Mouse (Mus musculus): ENCODE results near the gene Olfr202. TPM values are rescaled to one million over a fixed set of nuclear protein-coding genes. Genes with fewer than 3 reads are reported as not detected.
"Not testable (repeated sequence)": the region's sequence is repeated elsewhere in the genome, so short reads cannot be mapped to it uniquely, and the experiment has no call there.

Olfr202 gene
- total and polyA plus RNA-seq, 3 experiments: not detected

- H3K9me3 ChIP-seq (replicated peaks): no peaks in the 10 kb centered on the region
- peaks cover 37% of the 10 kb centered on the region for H3K4me1 ChIP-seq (ENCODE audit: insufficient read depth, low read depth, low read length)
- H3K27me3 ChIP-seq (ENCODE audit: insufficient read depth, low read length): no peaks in the 10 kb centered on the region
- no peaks in the 10 kb centered on the region for H3K36me3 ChIP-seq (replicated peaks)
- DNase-seq (ENCODE audit: low spot score) (no peak), ATAC-seq (ENCODE audit: extremely low read depth, insufficient number of reproducible peaks, low FRiP score, poor library complexity, severe bottlenecking) (peak; percentile 89)
- peak overlapping the region; percentile 40; the same call in 1 of the 2 replicates for H3K4me3 ChIP-seq (ENCODE audit: low read depth, low read length)
- TF ChIP-seq GATA1 (IDR thresholded peaks at IDR 0.05; ENCODE audit: borderline replicate concordance, low read length) (no peak), POLR2AphosphoS5 (IDR thresholded peaks at IDR 0.05; ENCODE audit: insufficient replicate concordance, low read depth, low read length) (no peak), TAL1 (conservative IDR thresholded peaks at IDR 0.05; ENCODE audit: low read depth, low read length) (peak; percentile 92)
These were observed 6.1 kb downstream of the Olfr202 start for GRCm38 (mm10) chr16:59280542-59280941.

GRCm38 (mm10) chr16:59272532-59272931 lies 14.1 kb downstream of the Olfr202 start, which contains the start of gene Olfr201:
Gene Olfr201 (minus strand): TSS chr16:59272632.
- not testable (repeated sequence) for H3K9me3 ChIP-seq (replicated peaks); DNase-seq (ENCODE audit: low spot score); H3K36me3 ChIP-seq (replicated peaks); ATAC-seq (ENCODE audit: extremely low read depth, insufficient number of reproducible peaks, low FRiP score, poor library complexity, severe bottlenecking); H3K27me3 ChIP-seq (ENCODE audit: insufficient read depth, low read length); H3K4me3 ChIP-seq (ENCODE audit: low read depth, low read length); H3K4me1 ChIP-seq (ENCODE audit: insufficient read depth, low read depth, low read length)

GRCm38 (mm10) chr16:59269097-59269496 lies 17.5 kb downstream of the Olfr202 start:
- H3K4me1 ChIP-seq (ENCODE audit: insufficient read depth, low read depth, low read length): not testable (repeated sequence)
- peak; percentile 73 for ATAC-seq (ENCODE audit: extremely low read depth, insufficient number of reproducible peaks, low FRiP score, poor library complexity, severe bottlenecking)

GRCm38 (mm10) chr16:59249684-59250083 lies 36.9 kb downstream of the Olfr202 start:
- no peak for TF ChIP-seq GATA2 (IDR thresholded peaks at IDR 0.05; ENCODE audit: borderline replicate concordance, low read depth, low read length)
- TF ChIP-seq TAL1 (conservative IDR thresholded peaks at IDR 0.05; ENCODE audit: low read depth, low read length): no peak
- no peak for TF ChIP-seq POLR2AphosphoS5 (IDR thresholded peaks at IDR 0.05; ENCODE audit: insufficient replicate concordance, low read depth, low read length)
- TF ChIP-seq CTCF (IDR thresholded peaks at IDR 0.05; ENCODE audit: low read depth, low read length): no peak
- no peak for TF ChIP-seq GATA1 (IDR thresholded peaks at IDR 0.05; ENCODE audit: borderline replicate concordance, low read length)
- no peak for ATAC-seq (ENCODE audit: extremely low read depth, insufficient number of reproducible peaks, low FRiP score, poor library complexity, severe bottlenecking)
- Histone ChIP-seq H3K4me1 (ENCODE audit: insufficient read depth, low read depth, low read length) (no peaks in the 10 kb centered on the region), H3K9me3 (replicated peaks) (peaks cover 3% of the 10 kb centered on the region; the same call in 1 of the 2 replicates), H3K4me3 (ENCODE audit: low read depth, low read length) (no peak overlapping the region), H3K27me3 (ENCODE audit: insufficient read depth, low read length) (no peaks in the 10 kb centered on the region), H3K36me3 (replicated peaks) (no peaks in the 10 kb centered on the region)
- DNase-seq (ENCODE audit: low spot score): no peak

More at GRCm38 (mm10) chr16:59269097-59269496, 17.5 kb downstream of the Olfr202 start:
- H3K4me3 ChIP-seq (ENCODE audit: low read depth, low read length); DNase-seq (ENCODE audit: low spot score); H3K36me3 ChIP-seq (replicated peaks); H3K27me3 ChIP-seq (ENCODE audit: insufficient read depth, low read length); H3K9me3 ChIP-seq (replicated peaks): not testable (repeated sequence)

Other genes starting within 250 kb of the Olfr202 start
- not detected in 2 replicates for gene Olfr187, start 247.0 kb downstream of the Olfr202 start, total RNA-seq (2014; fragmentation: Nextera tagmentation)
- 0.12 TPM in 1 of 2 replicates, not detected in the other for gene Olfr187, start 247.0 kb downstream of the Olfr202 start, total RNA-seq (2017)
- not detected in 2 replicates for gene Olfr187, start 247.0 kb downstream of the Olfr202 start, polyA plus RNA-seq (2012)
- not detected in 2 replicates for gene Olfr190, start 208.8 kb downstream of the Olfr202 start, total RNA-seq (2014; fragmentation: Nextera tagmentation)
- gene Olfr190, start 208.8 kb downstream of the Olfr202 start, total RNA-seq (2017): 0.12 and 1.1 TPM in 2 replicates
- not detected in 2 replicates for gene Olfr190, start 208.8 kb downstream of the Olfr202 start, polyA plus RNA-seq (2012)
- gene Olfr191, start 197.0 kb downstream of the Olfr202 start, total RNA-seq (2014; fragmentation: Nextera tagmentation): not detected in 2 replicates
- gene Olfr191, start 197.0 kb downstream of the Olfr202 start, total RNA-seq (2017): 0.12 and 0.60 TPM in 2 replicates
- not detected in 2 replicates for gene Olfr191, start 197.0 kb downstream of the Olfr202 start, polyA plus RNA-seq (2012)
- gene Olfr193, start 174.9 kb downstream of the Olfr202 start, total RNA-seq (2014; fragmentation: Nextera tagmentation): not detected in 2 replicates
- 0.55 TPM in 1 of 2 replicates, not detected in the other for gene Olfr193, start 174.9 kb downstream of the Olfr202 start, total RNA-seq (2017)
- gene Olfr193, start 174.9 kb downstream of the Olfr202 start, polyA plus RNA-seq (2012): not detected in 2 replicates
- not detected in 2 replicates for gene Olfr194, start 165.7 kb downstream of the Olfr202 start, total RNA-seq (2014; fragmentation: Nextera tagmentation)
- gene Olfr194, start 165.7 kb downstream of the Olfr202 start, total RNA-seq (2017): 0.55 TPM in 1 of 2 replicates, not detected in the other
- gene Olfr194, start 165.7 kb downstream of the Olfr202 start, polyA plus RNA-seq (2012): not detected in 2 replicates
- gene Olfr195, start 139.7 kb downstream of the Olfr202 start, total RNA-seq (2014; fragmentation: Nextera tagmentation): 1.9 and 2.3 TPM in 2 replicates
- 0.12 and 0.27 TPM in 2 replicates for gene Olfr195, start 139.7 kb downstream of the Olfr202 start, total RNA-seq (2017)
- not detected in 2 replicates for gene Olfr195, start 139.7 kb downstream of the Olfr202 start, polyA plus RNA-seq (2012)
- not detected in 2 replicates for gene Olfr196, start 116.3 kb downstream of the Olfr202 start, total RNA-seq (2014; fragmentation: Nextera tagmentation)
- not detected in 2 replicates for gene Olfr196, start 116.3 kb downstream of the Olfr202 start, total RNA-seq (2017)
- gene Olfr196, start 116.3 kb downstream of the Olfr202 start, polyA plus RNA-seq (2012): not detected in 2 replicates
- gene Olfr198, start 83.3 kb downstream of the Olfr202 start, total RNA-seq (2014; fragmentation: Nextera tagmentation): not detected in 2 replicates
- gene Olfr198, start 83.3 kb downstream of the Olfr202 start, total RNA-seq (2017): 0.12 TPM in 1 of 2 replicates, not detected in the other
- gene Olfr198, start 83.3 kb downstream of the Olfr202 start, polyA plus RNA-seq (2012): not detected in 2 replicates
- not detected in 2 replicates for gene Olfr199, start 67.0 kb downstream of the Olfr202 start, total RNA-seq (2014; fragmentation: Nextera tagmentation)
- 0.16 TPM in 1 of 2 replicates, not detected in the other for gene Olfr199, start 67.0 kb downstream of the Olfr202 start, total RNA-seq (2017)
- not detected in 2 replicates for gene Olfr199, start 67.0 kb downstream of the Olfr202 start, polyA plus RNA-seq (2012)
- 0.39 and 0.90 TPM in 2 replicates for gene Olfr201, start 14.2 kb downstream of the Olfr202 start, total RNA-seq (2014; fragmentation: Nextera tagmentation)
- gene Olfr201, start 14.2 kb downstream of the Olfr202 start, total RNA-seq (2017): 0.46 and 0.55 TPM in 2 replicates
- 0.07 TPM in 1 of 2 replicates, not detected in the other for gene Olfr201, start 14.2 kb downstream of the Olfr202 start, polyA plus RNA-seq (2012)
- gene Olfr203, start 12.1 kb upstream of the Olfr202 start, total RNA-seq (2014; fragmentation: Nextera tagmentation): not detected in 2 replicates
- gene Olfr203, start 12.1 kb upstream of the Olfr202 start, total RNA-seq (2017): not detected in 2 replicates
- not detected in 2 replicates for gene Olfr203, start 12.1 kb upstream of the Olfr202 start, polyA plus RNA-seq (2012)
- not detected in 2 replicates for gene Olfr204, start 31.5 kb upstream of the Olfr202 start, total RNA-seq (2014; fragmentation: Nextera tagmentation)
- 0.05 and 0.12 TPM in 2 replicates for gene Olfr204, start 31.5 kb upstream of the Olfr202 start, total RNA-seq (2017)
- gene Olfr204, start 31.5 kb upstream of the Olfr202 start, polyA plus RNA-seq (2012): not detected in 2 replicates
- not detected in 2 replicates for gene Olfr205, start 44.3 kb upstream of the Olfr202 start, total RNA-seq (2014; fragmentation: Nextera tagmentation)
- gene Olfr205, start 44.3 kb upstream of the Olfr202 start, total RNA-seq (2017): not detected in 2 replicates
- not detected in 2 replicates for gene Olfr205, start 44.3 kb upstream of the Olfr202 start, polyA plus RNA-seq (2012)
- not detected in 2 replicates for gene Olfr206, start 62.5 kb upstream of the Olfr202 start, total RNA-seq (2014; fragmentation: Nextera tagmentation)
- gene Olfr206, start 62.5 kb upstream of the Olfr202 start, total RNA-seq (2017): 0.27 and 0.29 TPM in 2 replicates
- not detected in 2 replicates for gene Olfr206, start 62.5 kb upstream of the Olfr202 start, polyA plus RNA-seq (2012)
- not detected in 2 replicates for gene Olfr209, start 77.2 kb upstream of the Olfr202 start, total RNA-seq (2014; fragmentation: Nextera tagmentation)
- 0.16 TPM in 1 of 2 replicates, not detected in the other for gene Olfr209, start 77.2 kb upstream of the Olfr202 start, total RNA-seq (2017)
- gene Olfr209, start 77.2 kb upstream of the Olfr202 start, polyA plus RNA-seq (2012): not detected in 2 replicates
- not detected in 2 replicates for gene Gabrr3, start 120.5 kb upstream of the Olfr202 start, total RNA-seq (2014; fragmentation: Nextera tagmentation)
- gene Gabrr3, start 120.5 kb upstream of the Olfr202 start, total RNA-seq (2017): 0.05 and 0.17 TPM in 2 replicates
- not detected in 2 replicates for gene Gabrr3, start 120.5 kb upstream of the Olfr202 start, polyA plus RNA-seq (2012)
- gene Riox2, start 185.0 kb upstream of the Olfr202 start, total RNA-seq (2014; fragmentation: Nextera tagmentation): 42.9 and 49.4 TPM in 2 replicates
- gene Riox2, start 185.0 kb upstream of the Olfr202 start, total RNA-seq (2017): 48.8 and 55.1 TPM in 2 replicates
- 6.7 and 8.1 TPM in 2 replicates for gene Riox2, start 185.0 kb upstream of the Olfr202 start, polyA plus RNA-seq (2012)